ENCODE assay signal across 7 mouse cellular contexts in the genomic region with DNA sequence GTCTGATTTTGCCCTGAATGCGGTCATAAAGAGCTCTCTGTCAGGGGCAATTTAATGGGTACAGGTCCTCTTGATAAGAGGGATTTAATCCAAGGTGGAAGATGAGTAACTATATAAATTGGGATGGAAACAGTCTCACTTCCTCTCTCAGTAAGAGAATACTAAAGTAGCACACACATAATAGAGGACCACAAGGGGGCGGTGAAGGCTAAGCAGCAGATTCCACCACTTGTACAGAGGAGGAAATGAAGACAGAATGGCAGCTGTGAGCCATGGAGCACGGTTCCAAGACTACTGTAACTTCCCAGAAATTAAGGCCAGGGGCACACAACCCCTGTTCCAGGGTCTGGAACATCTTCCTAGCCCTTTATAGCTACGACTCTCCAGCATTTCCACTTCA.
A peak's percentile ranks its signal among the peaks of the same experiment; 100 is the strongest.
DNase-seq lines count a peak whose midpoint lies in the region; ATAC-seq and TF ChIP-seq lines count a peak whose summit lies in the region.
"Not testable (repeated sequence)": the region's sequence is repeated elsewhere in the genome, so short reads cannot be mapped to it uniquely, and the experiment has no call there.

No protein-coding gene starts in this region.

- H3K4me1 ChIP-seq in ES-Bruce4 (ENCODE audit: control insufficient read depth, insufficient read depth, low read length); lung, embryonic 14.5 days (ENCODE audit: insufficient read depth): not testable (repeated sequence)

- intact Hi-C loops in gastrocnemius, adult 2 months (cut with DNase I); heart, postnatal 36 days (cut with DNase I): not testable (repeated sequence)

- H3K27ac ChIP-seq in ES-Bruce4 (ENCODE audit: insufficient read depth, low read length); gastrocnemius, adult 2 months; lung, embryonic 14.5 days (ENCODE audit: low read depth): not testable (repeated sequence)

- peak; percentile 23 for TF ChIP-seq CTCF in ES-Bruce4 (IDR thresholded peaks at IDR 0.05; ENCODE audit: low read depth, low read length)
- TF ChIP-seq CTCF in gastrocnemius, adult 2 months (IDR thresholded peaks at IDR 0.05) = peak; percentile 11; the same call in 1 of the 2 replicates
- not testable (repeated sequence) for TF ChIP-seq CTCF in lung, embryonic 14.5 days (IDR thresholded peaks at IDR 0.05; ENCODE audit: low read depth)

- ATAC-seq in lung, embryonic 14.5 days (ENCODE audit: insufficient read depth) = not testable (repeated sequence)

- H3K9ac ChIP-seq in ES-Bruce4 (ENCODE audit: low read depth, poor library complexity, severe bottlenecking); lung, embryonic 14.5 days: not testable (repeated sequence)

- H3K36me3 ChIP-seq in ES-Bruce4 (ENCODE audit: control insufficient read depth, insufficient read depth, low read length, poor library complexity, severe bottlenecking); lung, embryonic 14.5 days (ENCODE audit: insufficient read depth): not testable (repeated sequence)

- not testable (repeated sequence) for H3K27me3 ChIP-seq in ES-Bruce4 (ENCODE audit: control insufficient read depth, insufficient read depth, low read length, poor library complexity, severe bottlenecking); lung, embryonic 14.5 days (ENCODE audit: insufficient read depth, low read length)

- TF ChIP-seq EP300 in ES-Bruce4 (IDR thresholded peaks at IDR 0.05; ENCODE audit: insufficient read depth, low read depth, low read length) = not testable (repeated sequence)

- peak; percentile 27 to 78 for DNase-seq in adrenal gland, adult (ENCODE audit: inconsistent age in 2 of 2, low spot score in 1 of 2)
- not testable (repeated sequence) for DNase-seq in gastrocnemius, adult 2 months
- DNase-seq in heart, postnatal 36 days = peak; percentile 9 to 12
- peak; percentile 39 for DNase-seq in kidney, postnatal 10 days
- DNase-seq in lung, embryonic 14.5 days = peak; percentile 0
- DNase-seq in testis, postnatal 14 days (ENCODE audit: low spot score) = peak; percentile 5

- not testable (repeated sequence) for H3K4me3 ChIP-seq in ES-Bruce4 (ENCODE audit: low read depth, low read length); gastrocnemius, adult 2 months; lung, embryonic 14.5 days (ENCODE audit: low read depth, low read length)

- 30% methylated on average over 4 of the region's 4 CpGs for WGBS in lung, embryonic 14.5 days

- H3K9me3 ChIP-seq in ES-Bruce4 (replicated peaks; ENCODE audit: control insufficient read depth, insufficient read depth, low read length, poor library complexity, severe bottlenecking); lung, embryonic 14.5 days (ENCODE audit: low read depth, low read length): not testable (repeated sequence)

- not testable (repeated sequence) for H3K4me2 ChIP-seq in lung, embryonic 14.5 days

- TF ChIP-seq POLR2A in ES-Bruce4 (IDR thresholded peaks at IDR 0.05; ENCODE audit: insufficient read depth, low read length) = not testable (repeated sequence)
